Mouse (Mus musculus) liver, embryonic 13.5 days (tissue): ENCODE results near the gene Sdad1. TPM values are rescaled to one million over a fixed set of nuclear protein-coding genes. Genes with fewer than 3 reads are reported as not detected.

ENCODE experiments used
- ATAC-seq: fragments of 200-750 bp; cut with Nextera tagmentation; 2 replicates; pipeline ENCODE4 v1.8.0; 2017; ENCODE audit warnings: low read depth, mild to moderate bottlenecking, moderate number of reproducible peaks, moderate library complexity
- DNase-seq: peaks from one replicate; pipeline ENCODE4 v3.0.0; 2022
- H3K27ac ChIP-seq: fragments of 300-500 bp; sonication (generic); 2 replicates; pipeline ENCODE4 v1.5.1; 2015; ENCODE audit warnings: moderate library complexity, mild to moderate bottlenecking, inconsistent platforms
- H3K27me3 ChIP-seq: fragments of 300-500 bp; sonication (generic); 2 replicates; pipeline ENCODE4 v1.6.1; 2015; ENCODE audit warnings: mild to moderate bottlenecking, inconsistent platforms
- H3K36me3 ChIP-seq: fragments of 300-500 bp; sonication (generic); 2 replicates; pipeline ENCODE4 v1.6.1; 2015; ENCODE audit warnings: mild to moderate bottlenecking, inconsistent platforms
- H3K4me1 ChIP-seq: fragments of 300-500 bp; sonication (generic); replicated peaks from 2 replicates; pipeline ENCODE4 v1.6.1; 2015; ENCODE audit warnings: inconsistent platforms
- H3K4me2 ChIP-seq: fragments of 300-500 bp; sonication (generic); 2 replicates; pipeline ENCODE4 v1.6.1; 2015; ENCODE audit warnings: inconsistent platforms, mild to moderate bottlenecking, moderate library complexity
- H3K4me3 ChIP-seq: fragments of 300-500 bp; sonication (generic); replicated peaks from 2 replicates; pipeline ENCODE4 v1.5.1; 2015; ENCODE audit warnings: mild to moderate bottlenecking, inconsistent platforms
- H3K9ac ChIP-seq: fragments of 300-500 bp; sonication (generic); 2 replicates; pipeline ENCODE4 v1.6.1; 2015; ENCODE audit warnings: mild to moderate bottlenecking, inconsistent platforms
- H3K9me3 ChIP-seq: fragments of 300-500 bp; sonication (generic); replicated peaks from 2 replicates; pipeline ENCODE4 v1.6.1; 2016; ENCODE audit warnings: inconsistent platforms
- WGBS: fragments of 180-500 bp; shearing (Covaris S2); methylation state at CpG from one replicate; pipeline ENCODE4 v1.1.7; 2015; ENCODE audit not compliant: insufficient replicate concordance; 5-methylcytosine and 5-hydroxymethylcytosine counted together
- polyA plus RNA-seq: library from polyadenylated mRNA; unstranded; fragments of >200 nt; fragmentation: Nextera tagmentation; extraction: Ambion mirVana; gene quantifications from 2 replicates; pipeline ENCODE4 v1.2.1, GENCODE M21; 2015

The Sdad1 gene
- polyA plus RNA-seq, 1 experiment from 2014 or later, result 26.8 TPM

GRCm38 (mm10) chr5:92263761-92264359, 46.4 kb downstream of the Sdad1 start:
- Histone ChIP-seq H3K36me3 (no peaks in the 10 kb centered on the region), H3K4me1 (no peaks in the 10 kb centered on the region), H3K4me2 (no peak overlapping the region), H3K27me3 (peaks cover 13% of the 10 kb centered on the region), H3K9me3 (no peaks in the 10 kb centered on the region), H3K4me3 (no peak overlapping the region), H3K27ac (no peak overlapping the region), H3K9ac (no peak overlapping the region)
- DNase-seq, result no peak
- no peak for ATAC-seq
- WGBS, result 54% methylated on average over 4 of the region's 4 CpGs

GRCm38 (mm10) chr5:92262646-92263045, 47.6 kb downstream of the Sdad1 start:
- Histone ChIP-seq H3K36me3 (no peaks in the 10 kb centered on the region), H3K4me3 (no peak overlapping the region), H3K27me3 (peaks cover 18% of the 10 kb centered on the region), H3K27ac (no peak overlapping the region), H3K4me2 (no peak overlapping the region), H3K4me1 (no peaks in the 10 kb centered on the region), H3K9ac (no peak overlapping the region), H3K9me3 (no peaks in the 10 kb centered on the region)
- 58% methylated on average over 8 of the region's 8 CpGs for WGBS
- DNase-seq (no peak), ATAC-seq (no peak)

- 24% methylated on average over 6 of the region's 6 CpGs for WGBS
- H3K27ac ChIP-seq, result no peak within 1 kb of the TSS
- H3K4me1 ChIP-seq, result no peaks in the 10 kb centered on the region
- no peak within 1 kb of the TSS for H3K4me2 ChIP-seq
- H3K9me3 ChIP-seq, result no peaks in the 10 kb centered on the region
- peaks cover 40% of the 10 kb centered on the region for H3K27me3 ChIP-seq
- H3K9ac ChIP-seq, result no peak within 1 kb of the TSS
- H3K36me3 ChIP-seq, result no peaks in the 10 kb centered on the region
- no peak for DNase-seq
- ATAC-seq, result no peak
- H3K4me3 ChIP-seq, result no peak within 1 kb of the TSS
These were observed 54.1 kb downstream of the Sdad1 start, which contains the start of gene Ppef2 for GRCm38 (mm10) chr5:92256218-92256617. TSS of gene Ppef2 (minus strand) at chr5:92256278.

GRCm38 (mm10) chr5:92254476-92254875, 55.8 kb downstream of the Sdad1 start:
- no peak overlapping the region for H3K9ac ChIP-seq
- DNase-seq, result no peak
- H3K4me1 ChIP-seq, result no peaks in the 10 kb centered on the region
- H3K27ac ChIP-seq, result no peak overlapping the region
- no peak overlapping the region for H3K4me3 ChIP-seq
- no peak overlapping the region for H3K4me2 ChIP-seq
- no peak for ATAC-seq
- H3K9me3 ChIP-seq, result no peaks in the 10 kb centered on the region
- no peaks in the 10 kb centered on the region for H3K36me3 ChIP-seq
- WGBS, result 38% methylated on average over 6 of the region's 6 CpGs
- H3K27me3 ChIP-seq, result peaks cover 43% of the 10 kb centered on the region

- ATAC-seq, result no peak
- Histone ChIP-seq H3K9ac (no peak overlapping the region), H3K9me3 (0 out of 2 replicates have a peak, but pooled peaks cover 8% of the 10 kb centered on the region), H3K27me3 (peaks cover 48% of the 10 kb centered on the region), H3K4me3 (no peak overlapping the region), H3K36me3 (no peaks in the 10 kb centered on the region), H3K27ac (no peak overlapping the region), H3K4me1 (no peaks in the 10 kb centered on the region), H3K4me2 (no peak overlapping the region)
- DNase-seq, result no peak
- 21% methylated on average over 18 of the region's 18 CpGs for WGBS
These were observed 57.4 kb downstream of the Sdad1 start for GRCm38 (mm10) chr5:92252797-92253343.

- no peaks in the 10 kb centered on the region for H3K36me3 ChIP-seq
- H3K9me3 ChIP-seq, result 0 out of 2 replicates have a peak, but pooled peaks cover 8% of the 10 kb centered on the region
- no peak overlapping the region for H3K9ac ChIP-seq
- H3K4me3 ChIP-seq, result no peak overlapping the region
- H3K4me1 ChIP-seq, result no peaks in the 10 kb centered on the region
- no peak overlapping the region for H3K4me2 ChIP-seq
- DNase-seq (no peak), ATAC-seq (no peak)
- peaks cover 55% of the 10 kb centered on the region for H3K27me3 ChIP-seq
- H3K27ac ChIP-seq, result no peak overlapping the region
- WGBS, result 71% methylated on average over 6 of the region's 6 CpGs
These were observed 58.2 kb downstream of the Sdad1 start for GRCm38 (mm10) chr5:92252031-92252430.

- Histone ChIP-seq H3K4me1 (no peaks in the 10 kb centered on the region), H3K27me3 (peaks cover 52% of the 10 kb centered on the region), H3K4me2 (no peak overlapping the region), H3K9me3 (0 out of 2 replicates have a peak, but pooled peaks cover 8% of the 10 kb centered on the region), H3K4me3 (no peak overlapping the region), H3K27ac (no peak overlapping the region), H3K9ac (no peak overlapping the region), H3K36me3 (no peaks in the 10 kb centered on the region)
- DNase-seq (no peak), ATAC-seq (no peak)
- WGBS, result 60% methylated on average over 11 of the region's 11 CpGs
These were observed 61.7 kb downstream of the Sdad1 start for GRCm38 (mm10) chr5:92248614-92249013.

GRCm38 (mm10) chr5:92245483-92245882, 64.8 kb downstream of the Sdad1 start:
- 0 out of 2 replicates have a peak, but pooled peaks cover 8% of the 10 kb centered on the region for H3K9me3 ChIP-seq
- DNase-seq, result peak; percentile 5
- H3K4me2 ChIP-seq, result no peak overlapping the region
- peaks cover 49% of the 10 kb centered on the region for H3K27me3 ChIP-seq
- H3K4me3 ChIP-seq, result no peak overlapping the region
- no peak for ATAC-seq
- 22% methylated on average over 9 of the region's 9 CpGs for WGBS
- no peaks in the 10 kb centered on the region for H3K4me1 ChIP-seq
- no peak overlapping the region for H3K9ac ChIP-seq
- H3K36me3 ChIP-seq, result no peaks in the 10 kb centered on the region
- no peak overlapping the region for H3K27ac ChIP-seq

- Histone ChIP-seq H3K36me3 (no peaks in the 10 kb centered on the region), H3K27me3 (peaks cover 48% of the 10 kb centered on the region), H3K4me3 (no peak overlapping the region), H3K27ac (no peak overlapping the region), H3K4me1 (no peaks in the 10 kb centered on the region), H3K4me2 (no peak overlapping the region), H3K9ac (no peak overlapping the region), H3K9me3 (0 out of 2 replicates have a peak, but pooled peaks cover 8% of the 10 kb centered on the region)
- ATAC-seq (no peak), DNase-seq (no peak)
- WGBS, result 79% methylated on average over 2 of the region's 2 CpGs
These were observed 65.4 kb downstream of the Sdad1 start for GRCm38 (mm10) chr5:92244900-92245299.

GRCm38 (mm10) chr5:92240769-92241168, 69.5 kb downstream of the Sdad1 start:
- WGBS, result 78% methylated on average over 12 of the region's 12 CpGs
- ATAC-seq (no peak), DNase-seq (no peak)
- Histone ChIP-seq H3K36me3 (no peaks in the 10 kb centered on the region), H3K9me3 (no peaks in the 10 kb centered on the region), H3K27ac (no peak overlapping the region), H3K27me3 (peaks cover 43% of the 10 kb centered on the region), H3K9ac (no peak overlapping the region), H3K4me3 (no peak overlapping the region), H3K4me2 (no peak overlapping the region), H3K4me1 (no peaks in the 10 kb centered on the region)

GRCm38 (mm10) chr5:92239333-92240232, 70.7 kb downstream of the Sdad1 start:
- Histone ChIP-seq H3K4me2 (no peak overlapping the region), H3K9ac (no peak overlapping the region), H3K27me3 (peaks cover 45% of the 10 kb centered on the region), H3K4me1 (no peaks in the 10 kb centered on the region), H3K36me3 (no peaks in the 10 kb centered on the region), H3K4me3 (no peak overlapping the region), H3K27ac (no peak overlapping the region), H3K9me3 (no peaks in the 10 kb centered on the region)
- no peak for ATAC-seq
- DNase-seq, result no peak
- 37% methylated on average over 29 of the region's 29 CpGs for WGBS
